Mouse (Mus musculus): ENCODE results near the gene Zbtb20. TPM values are rescaled to one million over a fixed set of nuclear protein-coding genes. Genes with fewer than 3 reads are reported as not detected.

Zbtb20 gene
- total RNA-seq, 2 experiments from 2014 or later, result 259 to 306 TPM

DNA sequence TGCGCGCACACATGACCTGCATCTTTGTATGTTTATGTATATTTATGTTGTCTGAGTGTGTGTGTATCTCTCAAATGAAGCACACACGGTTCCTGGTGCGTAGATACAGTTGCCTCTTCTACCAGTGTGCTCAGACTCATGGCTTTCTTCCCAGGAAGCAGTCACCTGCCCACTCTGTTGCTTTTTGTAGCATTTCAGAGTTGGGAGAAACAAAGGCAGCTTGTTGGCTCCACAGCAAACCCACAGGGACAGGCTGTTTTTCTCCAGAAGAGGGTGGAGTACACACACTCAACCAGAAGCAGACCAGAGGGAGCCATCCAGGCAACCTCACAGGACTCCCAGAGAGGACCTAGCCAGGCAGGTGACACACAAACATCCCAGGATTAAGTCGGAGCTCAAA, 750.3 kb downstream of the Zbtb20 start:
- peak; percentile 65 to 75 for DNase-seq (ENCODE audit: low spot score in 2 of 2)

DNA sequence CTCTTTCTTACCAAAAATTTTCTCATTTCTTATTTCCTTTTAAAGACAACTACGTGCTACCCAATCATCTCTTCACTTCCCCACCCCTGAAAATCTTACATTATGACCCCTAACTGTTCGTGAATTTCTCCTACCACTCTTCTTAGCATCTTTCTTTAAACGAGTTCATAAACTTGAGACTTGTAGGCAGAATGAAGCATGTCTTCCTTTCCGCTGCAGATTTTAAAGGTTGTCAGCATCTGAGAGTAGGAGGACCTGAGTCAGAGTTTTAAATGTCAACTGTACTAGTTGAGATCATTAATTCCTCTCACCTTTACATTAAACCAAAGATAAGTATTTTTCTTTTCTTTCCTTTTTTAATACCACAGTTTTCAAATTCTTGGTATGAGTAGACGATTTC, 753.0 kb downstream of the Zbtb20 start:
- DNase-seq (ENCODE audit: low spot score in 2 of 2), result no peak

DNA sequence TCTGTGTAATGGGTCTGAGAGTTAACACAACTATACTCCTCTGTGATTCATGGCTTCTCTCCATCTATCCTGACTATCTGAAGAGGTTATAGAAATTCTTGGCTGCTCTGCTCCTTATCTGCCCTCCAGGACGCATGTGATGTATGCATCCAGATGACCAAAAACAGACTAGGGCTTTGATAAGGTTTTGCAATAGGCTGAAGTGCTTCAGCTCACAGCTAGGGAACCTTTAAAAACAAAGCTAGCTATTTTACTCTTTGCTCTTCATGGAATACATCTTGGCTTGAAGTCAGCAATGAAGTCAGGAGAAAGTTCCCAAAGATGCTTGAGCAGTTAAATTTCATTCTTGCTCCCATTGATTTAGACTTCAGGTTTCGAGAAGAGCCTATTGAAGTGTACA, 756.1 kb downstream of the Zbtb20 start:
- no peak for DNase-seq (ENCODE audit: low spot score in 2 of 2)

DNA sequence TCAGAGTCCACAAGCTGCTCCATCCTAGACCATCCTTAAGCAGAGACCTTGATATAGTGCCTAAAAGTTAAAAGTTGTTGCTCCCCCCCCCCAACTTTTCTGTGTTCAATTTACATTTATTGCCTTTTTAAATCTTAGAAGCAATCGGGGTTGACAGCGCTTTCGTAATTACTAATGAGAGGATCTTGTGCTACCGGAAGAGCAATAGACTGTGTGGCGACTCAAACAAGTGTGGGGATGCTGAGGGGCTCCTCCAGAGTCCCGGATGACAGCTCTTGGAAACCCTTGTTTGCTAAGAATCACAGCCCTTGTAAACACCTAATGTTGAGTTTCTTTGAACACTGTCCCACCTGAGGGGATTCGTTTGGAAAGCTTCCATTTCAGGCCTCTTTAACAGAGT, 758.4 kb downstream of the Zbtb20 start:
- no peak for DNase-seq (ENCODE audit: low spot score in 2 of 2)

DNA sequence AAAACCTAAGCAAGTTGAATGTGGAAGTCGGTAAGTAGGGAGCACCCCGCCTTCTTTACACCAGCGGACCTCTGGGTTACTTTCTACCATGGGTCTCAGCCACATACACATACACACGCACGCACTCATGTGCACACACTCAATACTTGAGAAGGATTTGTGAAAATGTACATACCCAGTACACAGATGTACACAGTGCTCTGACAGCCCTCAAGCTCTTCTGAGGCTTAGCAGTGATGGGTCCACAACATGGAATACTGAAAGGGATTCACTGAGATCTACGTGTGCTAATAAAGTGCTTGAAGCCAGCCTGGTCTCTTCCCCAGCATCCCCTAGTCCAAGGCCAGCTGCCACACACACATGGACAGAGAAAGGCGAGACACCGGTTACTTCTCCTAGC, 761.6 kb downstream of the Zbtb20 start:
- no peak for DNase-seq (ENCODE audit: low spot score in 2 of 2)

DNA sequence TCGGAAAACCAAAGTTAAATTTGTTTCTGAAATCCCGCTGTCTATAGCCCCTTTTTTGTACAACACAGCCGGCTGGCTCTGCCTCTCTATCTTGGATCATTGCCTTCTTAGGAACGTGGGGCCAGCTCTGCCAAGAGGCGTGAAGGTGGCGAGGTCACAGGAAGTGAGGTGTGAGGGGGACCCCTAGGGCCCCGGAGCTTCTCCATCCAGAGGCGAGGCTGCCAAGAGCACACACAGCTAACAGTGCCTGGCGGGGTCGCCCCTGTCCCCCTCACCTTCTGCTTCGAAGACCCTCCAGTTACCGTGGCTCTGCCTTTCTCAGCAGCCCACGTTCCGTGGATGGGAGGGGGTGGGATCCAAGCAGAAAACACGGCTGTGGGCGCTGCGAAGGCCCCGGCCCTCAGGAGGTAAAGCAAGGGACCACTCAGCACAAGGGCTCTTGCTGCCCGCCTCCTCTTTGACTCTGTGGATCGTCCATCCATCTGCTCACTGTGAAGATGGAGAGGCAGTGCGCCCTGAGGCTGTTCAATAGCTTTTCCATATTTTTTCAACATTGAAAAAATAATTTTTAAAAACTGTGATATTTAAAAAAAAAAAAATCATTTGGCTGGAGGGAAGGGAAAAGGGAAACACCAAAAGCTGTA, 762.8 kb downstream of the Zbtb20 start:
- peak in 1 of 2 experiments; percentile 45 for DNase-seq (ENCODE audit: low spot score in 2 of 2)

DNA sequence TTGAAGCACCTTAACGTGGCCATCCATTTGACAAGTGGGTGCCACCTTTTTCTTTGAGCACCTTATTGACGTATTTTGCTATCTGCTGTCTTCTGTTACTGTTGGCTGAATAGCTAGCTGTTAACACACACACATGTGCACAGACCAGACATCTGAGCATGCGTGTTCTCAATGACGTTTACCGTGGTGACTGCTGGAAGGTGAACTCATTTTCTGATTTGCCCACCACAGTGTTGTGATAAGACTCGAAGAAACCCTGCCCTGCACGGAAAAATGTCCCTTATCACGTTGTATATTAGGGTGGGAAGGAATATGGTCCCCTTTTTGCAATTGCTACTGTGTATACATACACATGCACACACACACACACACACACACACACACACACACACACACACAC, 765.5 kb downstream of the Zbtb20 start:
- DNase-seq (ENCODE audit: low spot score in 2 of 2), result no peak

DNA sequence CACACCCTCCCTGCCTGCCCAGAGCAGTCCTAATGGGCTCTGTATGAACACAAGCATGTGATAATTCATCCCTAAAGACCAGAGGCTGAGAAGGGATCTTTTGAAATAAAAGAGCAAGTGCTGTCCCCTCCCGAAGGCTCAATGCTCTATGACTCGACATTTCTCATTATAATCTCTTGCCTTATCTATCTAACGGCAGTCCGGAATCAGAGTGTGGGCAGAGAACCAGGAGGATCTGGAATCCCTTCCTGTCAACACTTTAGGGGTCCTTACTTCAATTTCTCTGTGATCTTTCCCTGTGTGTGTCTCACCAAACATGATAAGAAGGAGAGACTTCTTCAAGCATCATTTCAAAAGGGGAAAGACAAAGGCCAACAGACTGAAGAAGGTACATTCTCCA, 770.2 kb downstream of the Zbtb20 start:
- DNase-seq (ENCODE audit: low spot score in 2 of 2), result no peak

DNA sequence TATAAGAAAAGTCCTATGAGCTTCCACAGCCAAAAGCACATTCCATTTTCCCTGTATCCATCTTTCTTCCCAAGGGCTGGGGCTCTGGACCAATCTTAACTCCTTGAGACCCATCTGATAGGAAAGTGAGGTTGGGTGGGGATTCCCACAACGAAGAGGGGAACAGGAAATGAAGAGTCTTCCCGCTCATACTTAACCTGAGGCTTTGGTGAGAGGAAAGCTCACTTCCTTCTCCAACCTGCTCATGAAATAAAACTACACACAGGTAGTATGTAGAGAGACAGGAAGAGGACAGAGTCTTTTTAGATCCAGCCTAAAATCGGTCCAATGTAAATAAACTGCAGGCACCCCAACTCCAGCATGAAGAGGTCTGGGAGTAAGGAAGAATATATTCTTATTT, 771.3 kb downstream of the Zbtb20 start:
- DNase-seq (ENCODE audit: low spot score in 2 of 2), result no peak

DNA sequence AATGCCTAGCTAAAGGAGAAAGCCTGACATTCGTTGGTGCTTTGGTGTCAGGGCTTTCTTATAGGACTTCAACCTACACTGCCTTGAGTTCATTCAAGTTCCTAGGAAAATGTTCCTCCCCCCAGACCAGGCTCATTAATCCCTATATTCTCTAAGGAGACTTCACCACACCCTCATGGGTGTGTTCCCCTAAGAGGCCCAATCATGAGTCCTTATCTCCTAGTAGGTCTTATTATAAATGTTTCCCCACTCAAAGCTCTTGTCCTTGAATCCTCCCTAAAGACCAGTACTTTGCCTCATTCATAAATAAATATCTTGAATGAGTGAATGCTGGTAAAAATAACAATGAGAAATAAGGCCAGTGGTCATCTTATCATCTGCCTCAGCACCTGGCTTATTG, 772.0 kb downstream of the Zbtb20 start:
- no peak for DNase-seq (ENCODE audit: low spot score in 2 of 2)

DNA sequence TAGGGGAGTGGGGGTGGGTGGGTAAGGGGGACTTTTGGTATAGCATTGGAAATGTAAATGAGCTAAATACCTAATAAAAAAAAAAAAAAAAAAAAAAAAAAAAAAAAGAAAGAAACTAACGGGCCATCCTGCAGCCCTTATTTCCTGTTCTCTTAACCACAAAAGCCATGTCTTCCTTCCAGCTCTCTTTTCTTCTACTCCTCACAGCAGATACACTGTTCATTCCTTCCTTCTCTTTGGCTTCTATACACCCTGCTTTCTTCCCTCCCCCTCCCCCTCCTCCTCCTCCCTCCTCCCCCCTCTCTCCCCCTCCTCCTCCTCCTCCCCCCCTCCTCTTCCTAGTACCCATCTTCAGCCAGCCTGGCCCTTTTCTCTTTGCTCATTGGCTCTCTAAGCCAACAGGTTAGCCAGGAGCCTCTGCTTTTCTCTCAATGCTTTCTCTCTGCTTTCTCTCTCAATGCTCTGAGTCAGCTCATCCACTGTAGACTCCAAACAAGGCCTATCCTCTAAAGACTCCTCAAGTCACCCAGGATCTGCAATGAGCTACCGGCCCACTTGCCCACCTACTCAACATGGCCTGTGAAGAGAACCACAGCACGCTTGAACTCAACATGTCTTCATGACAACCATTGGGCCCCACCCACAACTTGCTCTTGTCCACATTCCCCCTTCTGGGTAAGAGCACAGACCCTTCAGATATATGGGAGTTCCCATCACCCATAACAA, 774.8 kb downstream of the Zbtb20 start:
- DNase-seq (ENCODE audit: low spot score in 2 of 2), result no peak

DNA sequence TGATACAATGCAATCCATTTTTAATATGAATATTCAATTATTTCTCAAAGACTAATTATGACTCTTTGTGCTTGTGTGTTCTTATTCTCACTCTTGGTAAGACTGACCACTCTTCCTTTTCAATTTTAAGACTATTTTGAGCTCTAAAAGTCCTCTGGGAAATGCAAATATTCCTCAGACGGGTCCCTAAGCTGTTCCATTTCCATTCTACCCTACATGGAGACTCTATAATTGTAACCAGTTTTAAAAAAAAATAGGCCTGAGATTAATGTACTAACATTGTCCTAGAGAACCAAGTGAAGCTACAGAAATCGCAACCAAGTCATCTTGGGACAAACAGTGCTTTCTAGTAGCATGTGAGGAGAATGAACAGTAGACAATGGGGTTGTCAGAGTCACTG, 777.6 kb downstream of the Zbtb20 start:
- DNase-seq (ENCODE audit: low spot score in 2 of 2), result no peak

DNA sequence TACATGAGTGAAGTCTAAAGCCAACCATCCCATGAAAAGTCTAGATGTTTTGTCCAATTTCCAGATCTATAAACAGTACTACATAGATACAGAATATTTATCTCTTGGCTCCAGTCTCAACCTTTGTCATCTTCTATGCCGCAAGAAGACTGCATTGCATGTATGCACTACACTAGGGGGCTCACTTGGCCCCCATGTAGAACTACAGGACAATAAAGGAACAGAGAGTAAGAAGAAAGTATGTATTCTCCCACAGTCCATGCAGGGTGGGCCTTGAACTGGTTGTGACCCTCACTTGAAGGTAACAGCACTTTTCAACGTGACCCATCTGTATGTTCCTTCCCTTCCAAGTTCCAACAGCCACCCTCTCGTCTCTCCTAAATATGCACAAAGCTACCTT, 778.6 kb downstream of the Zbtb20 start:
- no peak for DNase-seq (ENCODE audit: low spot score in 2 of 2)

DNA sequence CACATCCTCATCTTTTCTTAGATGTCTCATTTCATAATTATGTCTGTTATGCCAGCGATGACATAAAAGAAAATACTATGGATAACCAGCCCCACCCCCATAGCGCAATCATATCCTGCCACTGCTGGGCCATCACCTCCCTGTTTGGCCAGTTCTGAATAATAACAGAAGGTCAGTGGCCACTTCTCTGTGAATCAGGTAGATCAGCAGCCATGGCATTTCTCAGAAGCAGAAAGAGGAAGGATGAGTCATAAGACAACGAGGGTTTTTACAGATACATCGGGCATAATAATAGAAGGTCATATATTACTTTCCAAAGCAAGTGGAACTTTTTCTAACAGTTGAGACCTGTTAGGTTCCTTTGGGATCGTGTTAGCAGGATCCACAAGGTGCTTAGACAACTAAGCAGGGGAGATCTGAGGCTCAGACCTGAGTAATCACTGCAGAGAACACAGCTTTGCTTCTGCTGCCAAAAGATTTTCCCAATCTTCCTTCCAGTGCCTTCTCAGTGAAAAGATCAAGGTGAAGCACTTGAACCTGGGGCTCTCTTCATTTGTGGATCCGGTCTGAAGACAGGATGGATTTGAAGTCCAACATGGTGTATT, 779.6 kb downstream of the Zbtb20 start:
- no peak for DNase-seq (ENCODE audit: low spot score in 2 of 2)

DNA sequence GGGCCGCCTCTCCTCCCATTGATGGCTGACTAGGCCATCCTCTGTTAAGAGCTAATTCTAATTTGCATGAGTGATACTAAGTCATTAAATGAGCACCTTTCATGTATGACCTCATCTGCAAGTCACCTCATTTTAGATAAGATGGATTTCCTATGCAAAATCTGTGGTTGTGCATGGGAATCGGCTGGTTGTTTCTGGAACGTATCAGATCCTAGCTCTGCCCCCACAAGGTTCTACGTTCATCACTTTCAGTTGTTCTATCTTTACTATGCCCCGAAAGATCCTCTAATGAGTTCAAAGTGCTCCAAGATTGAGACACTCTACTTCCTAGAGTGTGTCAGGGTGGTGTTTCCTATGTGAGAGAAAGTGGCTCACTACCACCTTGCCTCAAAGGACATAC, 785.9 kb downstream of the Zbtb20 start:
- DNase-seq (ENCODE audit: low spot score in 2 of 2), result no peak

DNA sequence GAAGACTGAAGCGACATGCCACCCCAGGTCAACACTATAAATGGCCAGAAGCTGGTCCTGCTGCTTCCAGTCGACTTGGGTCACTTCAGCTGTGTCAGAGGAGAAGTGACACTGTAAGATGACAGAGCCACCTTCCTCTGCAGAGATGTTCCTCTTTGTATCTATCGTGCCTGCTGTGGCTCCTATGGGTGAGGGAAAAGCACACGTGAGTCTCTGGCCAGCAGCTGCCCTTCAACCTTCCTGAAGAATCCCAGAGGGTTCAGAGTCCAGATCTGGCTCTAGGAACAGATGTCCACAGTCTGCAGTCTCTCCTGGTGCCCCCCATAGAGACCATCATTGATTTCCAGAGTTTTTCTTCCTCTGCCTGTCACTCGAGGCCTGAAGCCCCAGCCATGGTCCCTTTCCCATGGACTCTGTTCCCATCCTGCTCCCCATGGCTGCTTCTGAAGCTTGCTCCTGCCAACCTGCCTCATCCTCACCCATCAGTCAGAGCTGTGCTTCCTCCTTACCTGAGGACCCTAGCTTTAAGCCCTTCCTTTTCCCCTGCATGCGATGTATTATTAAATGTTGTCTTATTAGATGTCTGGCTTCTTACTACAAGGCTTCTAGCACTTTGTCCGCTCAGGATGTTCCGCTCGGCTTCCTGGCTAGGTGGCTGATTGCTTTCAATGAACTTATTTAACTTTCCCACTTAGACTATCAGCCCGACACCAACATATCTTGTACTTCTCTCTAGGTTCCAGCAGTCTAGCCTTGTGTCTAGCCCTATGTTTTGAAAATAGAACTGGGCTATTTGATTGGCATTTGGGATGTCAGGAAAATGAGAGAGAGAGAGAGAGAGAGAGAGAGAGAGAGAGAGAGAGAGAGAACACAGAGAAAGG, 786.7 kb downstream of the Zbtb20 start:
- DNase-seq (ENCODE audit: low spot score in 2 of 2), result no peak

DNA sequence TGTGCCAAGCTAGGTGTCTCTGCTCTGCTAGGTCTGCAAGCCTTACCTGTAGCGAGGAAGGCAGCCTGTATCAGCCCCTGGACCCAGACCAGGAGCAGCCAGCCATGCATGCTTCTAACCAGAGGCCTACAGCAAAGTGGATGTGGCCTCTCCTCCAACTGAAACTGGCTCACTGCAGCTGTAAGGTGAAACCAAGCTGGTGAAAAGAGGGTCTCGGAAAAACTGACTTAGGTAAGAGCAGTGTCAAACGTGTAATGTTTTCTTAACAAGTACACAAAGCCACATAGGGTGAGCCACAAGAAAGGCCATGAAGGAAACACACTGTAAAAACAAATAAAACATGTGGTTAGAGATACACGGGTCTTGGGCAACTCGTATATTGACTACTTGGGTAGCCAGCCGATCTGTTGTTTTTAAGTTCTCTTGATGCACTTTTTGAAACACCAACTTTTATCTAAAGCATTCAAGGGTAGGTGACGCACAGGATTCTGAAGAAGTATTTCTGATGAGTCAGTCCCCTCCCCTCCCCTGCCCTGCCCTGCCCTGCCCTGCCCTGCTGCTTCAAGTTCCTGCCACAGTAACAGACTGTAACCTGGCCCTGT, 788.4 kb downstream of the Zbtb20 start, which contains the start of gene Tigit:
Gene Tigit, minus strand, starts transcription at position 169 of the 602 bp plus-strand sequence.
- no peak for DNase-seq (ENCODE audit: low spot score in 2 of 2)

DNA sequence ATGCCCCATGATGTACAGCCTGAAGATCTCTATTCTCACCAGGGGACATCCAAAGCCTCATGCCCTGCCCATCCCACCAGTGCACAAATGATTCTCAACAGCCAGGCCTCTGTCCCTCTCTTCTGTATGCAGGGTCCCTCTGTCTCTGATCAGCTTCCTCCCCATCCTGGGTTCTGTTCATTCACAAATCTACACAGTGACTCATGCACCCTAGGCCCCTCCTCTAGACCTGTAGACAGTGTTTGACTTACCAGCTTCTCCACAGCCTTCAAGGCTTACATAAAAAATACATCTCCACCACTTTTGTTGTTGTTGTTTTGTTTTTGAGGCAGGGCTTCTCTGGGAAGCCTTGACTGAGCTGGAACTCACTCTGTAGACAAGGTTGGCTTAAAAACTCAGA, 789.2 kb downstream of the Zbtb20 start:
- DNase-seq (ENCODE audit: low spot score in 2 of 2), result no peak

DNA sequence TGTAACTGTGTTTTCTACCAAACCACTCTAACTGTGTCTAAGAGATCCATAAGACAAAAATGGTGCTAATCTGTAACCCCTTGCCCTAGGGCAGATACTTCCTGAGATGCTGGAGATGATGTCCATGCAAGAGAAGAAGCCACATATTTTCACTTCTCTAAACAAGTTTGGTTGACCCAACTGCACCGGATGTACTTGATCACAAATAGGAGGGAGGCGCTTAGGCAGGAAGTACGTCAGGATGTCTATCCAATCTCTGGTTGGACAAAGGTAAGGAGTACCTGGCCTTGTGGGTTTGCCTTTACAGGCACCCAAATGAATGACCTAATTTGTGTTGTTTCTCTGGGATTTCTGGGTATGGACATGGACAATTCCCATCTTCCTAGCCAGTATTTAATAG, 792.6 kb downstream of the Zbtb20 start:
- no peak for DNase-seq (ENCODE audit: low spot score in 2 of 2)

DNA sequence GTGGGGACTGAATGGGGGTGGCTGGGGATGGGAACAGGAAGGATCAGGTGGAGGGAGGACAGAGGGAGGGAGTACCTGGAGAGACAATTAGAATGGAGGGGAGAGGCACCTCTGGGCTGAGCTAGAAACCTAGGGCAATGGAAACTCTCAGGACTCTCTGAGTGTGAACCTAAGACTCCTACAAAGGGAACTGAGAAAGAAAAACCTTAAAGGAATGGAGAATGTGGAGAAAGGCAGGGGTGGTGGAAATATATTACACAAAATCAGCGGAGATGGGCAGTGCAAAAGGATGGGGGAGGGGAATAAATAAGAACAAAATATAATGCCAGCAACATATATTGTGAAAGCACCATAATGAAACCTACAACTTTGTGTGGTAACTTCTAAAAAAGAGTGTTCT, 796.3 kb downstream of the Zbtb20 start:
- no peak for DNase-seq (ENCODE audit: low spot score in 2 of 2)

DNA sequence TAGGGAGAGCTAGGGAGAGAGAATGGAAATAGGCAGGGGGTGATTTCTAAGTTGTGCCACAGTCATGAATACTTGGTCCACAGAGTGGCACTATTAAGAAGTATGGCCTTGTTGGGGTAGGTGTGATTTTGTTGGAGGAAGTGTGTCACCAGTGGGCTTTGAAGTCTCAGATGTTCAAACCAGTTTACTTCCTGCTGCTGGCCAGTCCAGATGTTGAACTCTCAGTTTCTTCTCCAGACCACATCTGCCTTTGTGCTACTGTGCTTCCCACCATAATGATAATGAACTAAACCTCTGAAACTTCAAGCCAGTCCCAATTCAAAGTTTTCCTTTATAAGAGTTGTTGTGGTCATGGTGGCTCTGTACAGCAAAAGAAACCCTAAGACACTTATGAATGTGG, 797.0 kb downstream of the Zbtb20 start:
- DNase-seq (ENCODE audit: low spot score in 2 of 2), result no peak
